Mouse (Mus musculus) bone marrow macrophage, adult 2 months (primary cell): Measurements from ENCODE around the gene Sdc3.

ENCODE experiments used
- CTCF ChIP-seq: IDR thresholded peaks from 2 replicates; pipeline ENCODE4 v1.5.1; 2012; ENCODE audit warnings: low read depth, mild to moderate bottlenecking, low read length, moderate library complexity
- POLR2A ChIP-seq: IDR thresholded peaks from 2 replicates; pipeline ENCODE4 v1.6.1; 2012; ENCODE audit warnings: mild to moderate bottlenecking, low read depth, low read length, borderline replicate concordance

GRCm38 (mm10) chr4:130759875-130760274, 32.5 kb upstream of the Sdc3 start:
- no peak for TF ChIP-seq POLR2A
- no peak for TF ChIP-seq CTCF
